Mouse (Mus musculus) 416B (cell line): Measurements from ENCODE around the gene Chsy1.
"Not testable (repeated sequence)": the region's sequence is repeated elsewhere in the genome, so short reads cannot be mapped to it uniquely, and the experiment has no call there.

Source experiments
- DNase-seq: peaks from one replicate; pipeline ENCODE4 v3.0.0; 2011; ENCODE audit warnings: low read depth

Chsy1 gene

GRCm38 (mm10) chr7:66176929-66177328 lies 67.6 kb downstream of the Chsy1 start:
- peak; percentile 57 for DNase-seq

DNA sequence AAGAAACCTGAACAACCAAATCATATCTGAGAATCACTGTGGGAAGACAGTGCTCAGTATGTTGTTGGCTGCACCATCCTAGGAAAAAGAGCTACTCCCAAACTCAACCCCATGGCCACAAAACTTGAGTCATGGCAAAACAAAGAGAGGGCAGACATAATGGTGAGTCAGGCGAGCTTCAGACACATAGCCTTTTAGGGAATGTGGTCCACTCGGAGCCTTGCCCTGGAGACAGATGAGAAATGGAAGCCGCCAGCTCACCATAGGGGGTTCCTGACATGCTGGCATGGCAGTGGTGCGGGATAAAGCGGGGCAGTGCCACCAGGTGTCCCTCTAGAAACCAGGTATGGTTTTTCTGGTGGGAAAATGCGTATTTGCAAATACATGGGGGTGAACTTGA lies 68.8 kb downstream of the Chsy1 start:
- peak; percentile 41 for DNase-seq

GRCm38 (mm10) chr7:66179120-66179581 lies 69.8 kb downstream of the Chsy1 start:
- DNase-seq, result peak; percentile 99

DNA sequence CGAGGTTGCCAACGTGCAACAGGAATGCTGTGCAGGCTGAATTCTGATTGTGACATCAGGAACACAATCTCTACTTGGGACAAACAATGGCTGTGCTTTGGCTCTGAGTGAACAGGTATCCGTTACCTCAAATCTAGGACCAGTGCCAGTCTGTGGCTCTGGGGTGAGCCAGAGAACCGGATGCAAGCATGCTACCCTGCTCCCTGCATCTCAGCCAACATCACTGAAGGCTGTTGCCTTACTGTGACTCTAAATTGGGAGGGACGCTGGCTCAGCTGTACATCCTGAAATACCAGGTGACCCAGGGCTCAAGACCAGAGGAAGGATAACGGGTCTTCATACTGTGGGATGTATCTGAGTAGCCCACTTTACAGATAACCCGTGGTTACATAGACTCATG lies 70.4 kb downstream of the Chsy1 start:
- peak; percentile 79 for DNase-seq

GRCm38 (mm10) chr7:66180260-66180659 lies 70.9 kb downstream of the Chsy1 start:
- peak; percentile 99 for DNase-seq

GRCm38 (mm10) chr7:66180711-66181365 lies 71.5 kb downstream of the Chsy1 start:
- DNase-seq, result peak; percentile 71

GRCm38 (mm10) chr7:66182075-66182715 lies 72.9 kb downstream of the Chsy1 start:
- DNase-seq, result no peak

DNA sequence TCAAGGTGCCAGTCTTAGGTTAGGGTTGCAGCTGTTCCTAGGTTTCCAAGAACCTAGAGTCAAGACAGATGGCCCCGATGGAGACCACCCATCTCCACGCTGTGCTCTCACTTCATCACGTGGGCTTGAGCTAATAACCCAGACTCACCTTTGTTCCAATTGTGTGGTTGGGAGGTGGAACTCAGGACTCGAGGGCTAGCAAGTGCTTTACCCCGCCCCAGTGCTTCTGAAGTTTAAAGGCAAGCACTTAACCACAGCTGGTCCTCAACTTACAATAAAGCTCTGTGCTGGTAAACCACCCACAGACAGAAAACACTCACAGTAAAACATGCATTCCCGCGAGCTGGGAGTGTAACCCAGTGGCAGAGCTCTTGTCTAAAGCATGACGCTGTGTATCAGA lies 74.1 kb downstream of the Chsy1 start:
- no peak for DNase-seq

DNA sequence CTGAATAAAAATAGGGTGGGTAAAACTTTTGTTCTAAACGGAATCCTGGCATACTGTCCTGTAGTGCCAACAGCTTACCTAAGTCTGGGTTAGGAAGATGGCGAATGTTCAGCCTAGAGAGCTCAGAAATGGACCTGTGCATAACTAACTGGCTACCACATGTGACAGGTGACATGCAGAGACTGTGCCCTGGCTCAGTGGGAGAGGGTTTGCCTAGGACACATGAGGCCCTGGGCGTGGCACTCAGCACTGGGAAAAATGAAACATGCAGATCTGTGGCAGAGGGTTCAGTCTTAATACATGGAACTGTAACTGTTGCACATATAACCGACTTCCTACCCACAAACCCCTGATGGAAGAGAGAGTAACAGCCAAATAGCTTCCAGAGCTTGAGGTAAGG lies 74.7 kb downstream of the Chsy1 start:
- peak; percentile 11 for DNase-seq

DNA sequence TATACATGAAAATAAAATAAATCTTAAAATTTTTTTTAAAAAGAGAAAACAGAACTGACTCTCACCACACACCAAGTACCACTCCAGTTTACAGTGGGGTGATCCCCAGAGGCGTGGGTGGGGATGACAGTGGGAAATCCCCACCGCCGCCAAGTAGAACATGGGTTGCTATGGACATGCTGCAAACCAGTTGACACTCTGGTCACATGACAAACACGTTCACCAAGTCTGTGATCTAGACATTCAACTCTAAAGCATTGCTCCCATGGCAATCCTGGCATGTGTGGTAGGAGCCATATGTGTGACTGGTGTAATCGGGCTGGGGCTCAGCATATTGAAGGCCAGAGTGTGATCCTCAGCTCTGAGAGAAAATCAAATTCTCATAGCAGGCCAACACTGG lies 76.1 kb downstream of the Chsy1 start:
- DNase-seq, result no peak

DNA sequence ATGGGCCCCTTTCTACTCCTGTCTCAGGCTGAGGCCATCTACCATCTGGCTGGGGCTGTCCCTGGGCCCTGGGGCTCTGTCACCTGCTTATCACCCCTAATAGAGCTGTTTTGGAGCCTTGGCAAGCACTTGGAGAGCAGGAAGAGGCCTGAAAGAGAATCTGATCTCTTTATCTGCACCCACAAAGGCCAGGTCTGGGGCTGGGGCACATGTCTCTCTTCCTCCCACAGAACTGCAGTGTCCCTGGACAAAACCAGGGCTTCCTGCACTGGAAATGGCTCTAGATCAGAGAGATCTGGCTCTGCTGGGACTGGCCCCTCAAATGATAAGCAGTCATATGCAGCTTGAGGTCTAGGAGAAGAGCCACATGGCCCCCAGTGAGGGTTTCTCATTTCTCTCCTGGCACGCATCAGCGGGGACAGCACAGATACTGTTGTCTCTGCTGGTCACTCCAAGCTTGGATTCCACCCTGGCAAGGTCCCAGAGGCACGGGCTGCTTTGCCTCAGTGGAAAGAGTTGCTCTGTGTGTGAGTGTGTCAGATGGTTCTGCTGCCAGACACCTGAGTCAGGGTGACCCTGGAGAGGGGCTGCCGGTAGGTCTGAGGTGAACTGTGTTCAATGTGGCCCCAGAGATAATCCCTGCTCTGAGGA lies 78.4 kb downstream of the Chsy1 start:
- peak; percentile 96 for DNase-seq

DNA sequence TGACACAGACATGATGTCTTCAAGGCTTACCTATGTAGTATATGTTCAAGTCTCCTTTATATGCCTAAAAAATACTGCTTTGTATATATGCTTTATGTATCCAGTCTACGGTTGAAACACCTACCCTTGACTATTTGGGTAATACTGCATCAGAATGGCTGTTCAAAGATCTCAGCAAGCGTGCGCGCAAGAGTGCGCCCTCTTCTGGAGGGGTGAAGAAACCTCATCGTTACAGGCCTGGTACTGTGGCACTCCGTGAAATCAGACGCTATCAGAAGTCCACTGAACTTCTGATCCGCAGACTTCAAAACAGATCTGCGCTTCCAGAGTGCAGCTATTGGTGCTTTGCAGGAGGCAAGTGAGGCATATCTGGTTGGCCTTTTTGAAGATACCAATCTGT lies 81.1 kb downstream of the Chsy1 start:
- not testable (repeated sequence) for DNase-seq

- DNase-seq, result no peak
These were observed 85.2 kb downstream of the Chsy1 start for GRCm38 (mm10) chr7:66194511-66194910.

DNA sequence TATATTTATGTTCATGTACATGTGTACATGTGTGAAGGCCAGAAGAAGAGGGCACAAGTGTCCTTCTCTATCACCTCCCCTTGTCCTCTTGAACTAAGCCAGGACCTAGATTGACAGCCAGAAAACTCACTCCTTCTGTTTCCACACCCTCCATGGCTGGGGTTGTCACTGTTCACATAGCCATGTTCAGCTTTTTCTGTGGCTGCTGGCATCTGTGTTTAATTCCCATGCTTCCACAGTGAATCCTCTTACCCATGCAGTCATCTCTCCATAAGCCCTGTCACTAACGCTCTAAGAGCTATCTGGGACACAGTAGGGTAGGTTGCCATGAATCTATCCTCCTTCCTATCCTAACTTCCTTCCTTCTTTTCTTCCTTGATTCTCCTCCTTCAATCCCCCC lies 86.6 kb downstream of the Chsy1 start:
- DNase-seq, result no peak

DNA sequence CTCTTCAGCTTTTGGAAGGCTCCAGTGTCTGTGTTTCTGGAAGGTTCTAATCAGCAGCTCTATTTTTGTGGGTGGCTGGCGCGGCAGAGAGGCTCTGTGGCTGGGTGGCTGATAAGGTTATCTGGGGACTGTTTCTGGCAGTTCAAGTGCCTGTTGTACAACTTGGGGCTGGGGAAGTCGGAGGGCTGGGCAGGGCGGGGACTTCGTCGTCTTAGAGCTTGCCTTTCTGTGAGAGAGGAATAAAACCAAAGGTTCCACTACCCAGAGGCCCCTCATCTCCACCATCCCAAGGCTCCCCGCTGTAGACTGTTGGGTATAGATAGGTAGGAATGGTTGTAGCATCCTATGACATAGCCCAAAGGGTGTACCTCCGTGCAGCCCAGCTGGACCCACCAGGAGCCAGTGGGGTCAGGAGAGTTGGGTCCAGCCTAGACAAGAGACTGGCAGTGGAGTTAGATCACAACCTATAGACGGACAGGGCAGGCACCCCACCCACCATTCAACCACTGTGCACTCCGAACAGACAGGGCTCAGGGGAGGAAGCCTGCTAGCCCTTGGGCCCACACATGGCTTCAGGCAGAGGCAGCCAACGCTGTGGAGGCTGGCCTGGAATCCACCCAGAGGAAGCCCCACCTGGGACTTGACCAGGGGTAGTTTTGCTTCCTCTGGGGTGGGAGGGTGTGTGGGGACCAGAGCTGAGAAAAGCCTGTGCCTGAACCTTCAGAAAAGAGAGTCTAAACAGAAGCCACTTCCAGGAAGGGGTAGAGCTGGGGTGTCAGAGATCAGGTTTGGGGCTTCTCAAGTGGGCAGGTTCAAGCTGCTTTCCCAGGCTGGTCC lies 87.5 kb downstream of the Chsy1 start:
- DNase-seq, result peak; percentile 59

DNA sequence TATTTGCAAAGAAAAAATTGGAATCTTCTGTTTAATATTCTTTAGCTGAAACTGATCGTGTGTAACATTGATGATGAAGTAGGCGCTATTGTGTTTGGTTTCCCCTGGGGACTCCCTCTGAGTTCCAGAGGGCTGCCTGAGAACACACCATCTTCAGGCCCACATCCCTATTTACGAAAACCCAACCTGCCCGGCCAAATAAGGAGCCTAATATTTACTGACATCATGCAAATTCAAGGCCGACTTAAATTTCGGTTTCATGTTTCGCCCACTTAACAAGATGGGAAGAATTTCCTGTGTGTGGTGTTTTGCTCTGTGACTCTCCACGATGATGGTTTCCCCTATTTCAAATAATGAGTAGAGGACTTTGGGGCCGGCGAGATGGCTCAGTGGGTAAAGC lies 89.1 kb downstream of the Chsy1 start:
- DNase-seq, result no peak

GRCm38 (mm10) chr7:66199391-66199831 lies 90.1 kb downstream of the Chsy1 start:
- DNase-seq, result peak; percentile 91

DNA sequence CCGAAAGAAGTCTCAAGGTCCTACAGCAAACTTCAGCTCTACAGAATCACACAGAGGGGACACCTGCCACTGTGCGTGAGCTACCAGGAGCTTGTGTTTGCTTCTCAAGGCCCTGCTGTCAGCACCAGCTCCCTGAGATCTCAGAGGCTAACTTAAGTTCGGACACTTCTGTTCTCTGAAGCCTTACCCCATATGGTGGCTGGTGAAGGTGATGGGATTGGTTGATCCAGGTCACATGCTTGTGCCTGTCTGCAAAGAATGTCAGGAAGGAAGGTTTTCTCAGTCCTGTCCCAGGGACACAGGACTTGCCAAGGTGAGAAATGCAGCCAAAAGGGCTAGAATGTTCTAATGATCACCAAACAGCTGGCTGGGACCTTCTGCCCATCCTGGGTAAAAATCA lies 91.1 kb downstream of the Chsy1 start:
- DNase-seq, result no peak

- no peak for DNase-seq
These were observed 91.6 kb downstream of the Chsy1 start for GRCm38 (mm10) chr7:66200791-66201450.

DNA sequence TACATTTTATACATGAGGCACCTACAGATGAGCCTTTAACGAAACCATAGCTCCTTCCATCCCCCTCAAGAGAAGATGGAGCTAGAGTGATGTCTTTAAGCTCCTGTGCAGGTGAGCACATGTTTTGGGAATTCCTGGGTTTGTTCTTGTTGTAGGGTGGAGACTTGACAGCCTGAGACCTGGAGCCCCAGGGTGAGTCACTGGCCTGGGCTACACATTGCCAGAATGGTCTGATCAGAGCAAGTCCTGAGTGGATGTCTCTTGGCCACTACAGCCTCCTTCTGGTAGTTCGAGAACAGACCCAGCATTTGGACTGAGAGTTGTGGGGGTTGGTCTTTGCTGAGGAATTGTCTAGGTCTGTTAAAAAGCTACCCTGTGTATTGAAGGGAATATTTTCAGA lies 92.3 kb downstream of the Chsy1 start:
- no peak for DNase-seq

DNA sequence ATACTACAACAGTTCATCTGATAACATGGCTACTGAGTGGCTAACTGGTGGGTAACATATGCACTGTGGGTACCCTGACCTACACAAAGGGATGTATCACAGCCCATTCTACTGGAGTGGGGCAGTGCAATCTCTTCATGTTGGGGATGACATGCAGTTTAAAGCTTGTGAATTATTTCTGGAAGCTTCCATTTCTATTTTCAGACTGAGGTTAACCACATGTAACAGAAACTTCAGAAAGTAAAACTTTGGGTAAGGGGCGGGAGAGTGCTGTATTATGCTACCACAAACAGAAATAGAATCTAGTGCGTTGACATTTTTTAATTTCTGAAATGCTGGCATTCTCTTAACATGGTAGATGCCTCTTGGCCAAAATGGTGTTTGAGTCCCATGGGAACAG lies 100.6 kb downstream of the Chsy1 start:
- DNase-seq, result peak; percentile 66

DNA sequence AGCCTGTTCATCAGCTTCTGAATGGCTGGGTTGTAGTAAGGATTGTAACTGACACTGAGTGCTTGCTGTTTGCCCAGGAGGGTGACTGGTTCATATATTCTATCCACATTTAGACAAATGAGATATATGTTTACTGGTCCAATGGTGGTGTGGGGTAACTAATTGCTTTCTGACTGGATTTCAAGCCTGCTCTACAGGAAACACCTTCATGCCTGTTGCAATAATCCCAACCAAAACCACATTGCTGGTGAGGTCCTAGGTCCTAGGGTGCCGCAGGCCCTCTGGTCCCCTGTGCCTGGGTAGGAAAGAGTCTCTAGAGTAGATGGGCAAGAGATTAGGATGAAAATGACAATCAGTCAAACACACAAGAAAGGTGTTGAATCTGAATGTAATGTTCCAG lies 103.6 kb downstream of the Chsy1 start:
- DNase-seq, result peak; percentile 89
